Mouse (Mus musculus) adrenal gland, postnatal 25 days (tissue): ENCODE data around the gene Ubxn11. TPM values are rescaled to one million over a fixed set of nuclear protein-coding genes. Genes with fewer than 3 reads are reported as not detected.
"Not testable (repeated sequence)": the region's sequence is repeated elsewhere in the genome, so short reads cannot be mapped to it uniquely, and the experiment has no call there.

Source experiments
- DNase-seq: peaks from one replicate; pipeline ENCODE4 v3.0.0; 2021; ENCODE audit warnings: mixed read lengths
- total RNA-seq: library from RNA; stranded (reverse); gene quantifications from 2 replicates; pipeline ENCODE4 v1.2.3, GENCODE M21; 2021

Gene Ubxn11
- total RNA-seq, 1 experiment from 2014 or later = 9.4 TPM

GRCm38 (mm10) chr4:134144297-134144696 is 41.9 kb downstream of the Ubxn11 start:
- not testable (repeated sequence) for DNase-seq

GRCm38 (mm10) chr4:134149389-134149788 is 47.0 kb downstream of the Ubxn11 start:
- DNase-seq = no peak

GRCm38 (mm10) chr4:134152112-134152511 is 49.7 kb downstream of the Ubxn11 start:
- no peak for DNase-seq

GRCm38 (mm10) chr4:134153656-134154055 is 51.3 kb downstream of the Ubxn11 start:
- DNase-seq = no peak

GRCm38 (mm10) chr4:134154354-134154753 is 52.0 kb downstream of the Ubxn11 start:
- no peak for DNase-seq

GRCm38 (mm10) chr4:134155531-134155930 is 53.2 kb downstream of the Ubxn11 start:
- no peak for DNase-seq

GRCm38 (mm10) chr4:134155961-134156465 is 53.6 kb downstream of the Ubxn11 start:
- no peak for DNase-seq

- peak; percentile 19 for DNase-seq
These were observed 54.4 kb downstream of the Ubxn11 start for GRCm38 (mm10) chr4:134156744-134157143.

GRCm38 (mm10) chr4:134157558-134157957 is 55.2 kb downstream of the Ubxn11 start:
- no peak for DNase-seq

- DNase-seq = no peak
These were observed 56.4 kb downstream of the Ubxn11 start for GRCm38 (mm10) chr4:134158774-134159173.

- peak; percentile 37 for DNase-seq
These were observed 57.7 kb downstream of the Ubxn11 start for GRCm38 (mm10) chr4:134160071-134160470.

GRCm38 (mm10) chr4:134164591-134164990 is 62.2 kb downstream of the Ubxn11 start:
- no peak for DNase-seq

- DNase-seq = no peak
These were observed 62.7 kb downstream of the Ubxn11 start for GRCm38 (mm10) chr4:134165024-134165423.

- no peak for DNase-seq
These were observed 63.4 kb downstream of the Ubxn11 start for GRCm38 (mm10) chr4:134165548-134166465.

GRCm38 (mm10) chr4:134166906-134167305 is 64.5 kb downstream of the Ubxn11 start:
- no peak for DNase-seq

- peak; percentile 19 for DNase-seq
These were observed 70.0 kb downstream of the Ubxn11 start for GRCm38 (mm10) chr4:134172391-134172790.

Other genes starting within 250 kb of the Ubxn11 start
- gene Rps6ka1, start 214.8 kb upstream of the Ubxn11 start, total RNA-seq = 14.7 and 21.3 TPM in 2 replicates
- gene Hmgn2, start 133.9 kb upstream of the Ubxn11 start, total RNA-seq = 391 and 425 TPM in 2 replicates
- gene Dhdds, start 101.7 kb upstream of the Ubxn11 start, total RNA-seq = 45.2 and 55.0 TPM in 2 replicates
- not detected in 2 replicates for gene Lin28a, start 83.7 kb upstream of the Ubxn11 start, total RNA-seq
- gene Zfp683, start 48.7 kb upstream of the Ubxn11 start, total RNA-seq = not detected in 2 replicates
- gene Crybg2, start 41.8 kb upstream of the Ubxn11 start, total RNA-seq = 0.15 TPM in 1 of 2 replicates, not detected in the other
- gene Cd52, start 7.5 kb upstream of the Ubxn11 start, total RNA-seq = 3.5 and 8.4 TPM in 2 replicates
- gene Sh3bgrl3, start 26.2 kb downstream of the Ubxn11 start, total RNA-seq = 62.5 and 73.2 TPM in 2 replicates
- gene Cep85, start 84.5 kb downstream of the Ubxn11 start, total RNA-seq = 15.7 and 19.2 TPM in 2 replicates
- gene Gm7534, start 100.4 kb downstream of the Ubxn11 start, total RNA-seq = not detected in 2 replicates
- gene Catsper4, start 124.8 kb downstream of the Ubxn11 start, total RNA-seq = not detected in 2 replicates
- 0.49 TPM in 1 of 2 replicates, not detected in the other for gene Cnksr1, start 135.8 kb downstream of the Ubxn11 start, total RNA-seq
- not detected in 2 replicates for gene E130218I03Rik, start 141.1 kb downstream of the Ubxn11 start, total RNA-seq
- gene Zfp593, start 143.0 kb downstream of the Ubxn11 start, total RNA-seq = 8.8 and 10.3 TPM in 2 replicates
- not detected in 2 replicates for gene Gm30191, start 144.4 kb downstream of the Ubxn11 start, total RNA-seq
- gene Grrp1, start 151.5 kb downstream of the Ubxn11 start, total RNA-seq = 6.2 and 8.3 TPM in 2 replicates
- gene Pdik1l, start 185.3 kb downstream of the Ubxn11 start, total RNA-seq = 19.7 and 20.2 TPM in 2 replicates
- gene Trim63, start 212.6 kb downstream of the Ubxn11 start, total RNA-seq = not detected in 2 replicates
- gene Slc30a2, start 240.6 kb downstream of the Ubxn11 start, total RNA-seq = 21.1 and 21.5 TPM in 2 replicates